Mouse (Mus musculus): Measurements from ENCODE around the gene Grm2. TPM values are rescaled to one million over a fixed set of nuclear protein-coding genes. Genes with fewer than 3 reads are reported as not detected.

Grm2 gene
- polyA plus RNA-seq, 1 experiment = not detected

Other genes starting within 250 kb of the Grm2 start
- gene Rpl29, start 226.6 kb downstream of the Grm2 start, polyA plus RNA-seq (2011; ENCODE audit: insufficient read length, low read depth, missing spikeins) = 346 and 369 TPM in 2 replicates
- 14.9 and 16.0 TPM in 2 replicates for gene Acy1, start 217.8 kb downstream of the Grm2 start, polyA plus RNA-seq (2011; ENCODE audit: insufficient read length, low read depth, missing spikeins)
- gene Abhd14b, start 208.6 kb downstream of the Grm2 start, polyA plus RNA-seq (2011; ENCODE audit: insufficient read length, low read depth, missing spikeins) = 16.4 and 16.8 TPM in 2 replicates
- gene Abhd14a, start 208.4 kb downstream of the Grm2 start, polyA plus RNA-seq (2011; ENCODE audit: insufficient read length, low read depth, missing spikeins) = 29.7 and 31.3 TPM in 2 replicates
- 115 and 119 TPM in 2 replicates for gene Pcbp4, start 202.8 kb downstream of the Grm2 start, polyA plus RNA-seq (2011; ENCODE audit: insufficient read length, low read depth, missing spikeins)
- gene Gpr62, start 190.1 kb downstream of the Grm2 start, polyA plus RNA-seq (2011; ENCODE audit: insufficient read length, low read depth, missing spikeins) = not detected in 2 replicates
- 28.0 and 34.8 TPM in 2 replicates for gene Rrp9, start 180.1 kb downstream of the Grm2 start, polyA plus RNA-seq (2011; ENCODE audit: insufficient read length, low read depth, missing spikeins)
- 99.0 and 131 TPM in 2 replicates for gene Parp3, start 179.1 kb downstream of the Grm2 start, polyA plus RNA-seq (2011; ENCODE audit: insufficient read length, low read depth, missing spikeins)
- gene Iqcf1, start 156.1 kb downstream of the Grm2 start, polyA plus RNA-seq (2011; ENCODE audit: insufficient read length, low read depth, missing spikeins) = not detected in 2 replicates
- gene Iqcf5, start 141.5 kb downstream of the Grm2 start, polyA plus RNA-seq (2011; ENCODE audit: insufficient read length, low read depth, missing spikeins) = not detected in 2 replicates
- not detected in 2 replicates for gene Iqcf3, start 94.5 kb downstream of the Grm2 start, polyA plus RNA-seq (2011; ENCODE audit: insufficient read length, low read depth, missing spikeins)
- not detected in 2 replicates for gene Iqcf4, start 85.1 kb downstream of the Grm2 start, polyA plus RNA-seq (2011; ENCODE audit: insufficient read length, low read depth, missing spikeins)
- not detected in 2 replicates for gene Iqcf6, start 29.5 kb downstream of the Grm2 start, polyA plus RNA-seq (2011; ENCODE audit: insufficient read length, low read depth, missing spikeins)
- gene Tex264, start 29.8 kb upstream of the Grm2 start, polyA plus RNA-seq (2011; ENCODE audit: insufficient read length, low read depth, missing spikeins) = 85.2 and 90.1 TPM in 2 replicates
- 17.7 and 18.5 TPM in 2 replicates for gene Rad54l2, start 133.1 kb upstream of the Grm2 start, polyA plus RNA-seq (2011; ENCODE audit: insufficient read length, low read depth, missing spikeins)
- 25.4 and 28.9 TPM in 2 replicates for gene Dcaf1, start 165.8 kb upstream of the Grm2 start, polyA plus RNA-seq (2011; ENCODE audit: insufficient read length, low read depth, missing spikeins)
- gene Rbm15b, start 231.3 kb upstream of the Grm2 start, polyA plus RNA-seq (2011; ENCODE audit: insufficient read length, low read depth, missing spikeins) = 36.8 and 43.6 TPM in 2 replicates
- 290 and 304 TPM in 2 replicates for gene Manf, start 235.9 kb upstream of the Grm2 start, polyA plus RNA-seq (2011; ENCODE audit: insufficient read length, low read depth, missing spikeins)